Mouse (Mus musculus): ENCODE measurements around the gene Pecam1.
"Not testable (repeated sequence)": the region's sequence is repeated elsewhere in the genome, so short reads cannot be mapped to it uniquely, and the experiment has no call there.

The Pecam1 gene

GRCm38 (mm10) chr11:106750121-106750751 is at the start of gene Pecam1:
Gene Pecam1 (minus strand): TSS chr11:106750628.
- DNase-seq = peak; percentile 65

- no peak for DNase-seq
These were observed 45.3 kb upstream of the Pecam1 start for GRCm38 (mm10) chr11:106795679-106796078.

DNA sequence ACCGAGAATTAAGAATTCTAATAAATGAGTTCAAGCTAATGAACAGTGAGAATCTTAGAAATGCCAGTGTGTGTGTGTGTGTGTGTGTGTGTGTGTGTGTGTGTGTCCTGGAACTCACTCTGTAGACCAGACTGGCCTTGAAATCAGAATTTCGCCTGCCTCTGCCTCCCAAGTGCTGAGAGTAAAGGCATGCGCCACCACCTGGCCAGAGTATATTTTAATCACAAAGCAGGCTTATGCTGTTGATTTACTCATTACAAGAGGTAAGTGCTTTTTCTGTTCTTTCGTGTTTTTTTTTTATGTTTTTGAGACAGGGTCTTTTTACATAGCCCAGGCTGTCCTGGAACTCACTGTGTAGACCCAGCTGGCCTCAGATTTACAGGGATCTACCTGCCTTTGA is 43.4 kb upstream of the Pecam1 start:
- DNase-seq = peak; percentile 35

GRCm38 (mm10) chr11:106789649-106790048 is 39.2 kb upstream of the Pecam1 start:
- DNase-seq = no peak

DNA sequence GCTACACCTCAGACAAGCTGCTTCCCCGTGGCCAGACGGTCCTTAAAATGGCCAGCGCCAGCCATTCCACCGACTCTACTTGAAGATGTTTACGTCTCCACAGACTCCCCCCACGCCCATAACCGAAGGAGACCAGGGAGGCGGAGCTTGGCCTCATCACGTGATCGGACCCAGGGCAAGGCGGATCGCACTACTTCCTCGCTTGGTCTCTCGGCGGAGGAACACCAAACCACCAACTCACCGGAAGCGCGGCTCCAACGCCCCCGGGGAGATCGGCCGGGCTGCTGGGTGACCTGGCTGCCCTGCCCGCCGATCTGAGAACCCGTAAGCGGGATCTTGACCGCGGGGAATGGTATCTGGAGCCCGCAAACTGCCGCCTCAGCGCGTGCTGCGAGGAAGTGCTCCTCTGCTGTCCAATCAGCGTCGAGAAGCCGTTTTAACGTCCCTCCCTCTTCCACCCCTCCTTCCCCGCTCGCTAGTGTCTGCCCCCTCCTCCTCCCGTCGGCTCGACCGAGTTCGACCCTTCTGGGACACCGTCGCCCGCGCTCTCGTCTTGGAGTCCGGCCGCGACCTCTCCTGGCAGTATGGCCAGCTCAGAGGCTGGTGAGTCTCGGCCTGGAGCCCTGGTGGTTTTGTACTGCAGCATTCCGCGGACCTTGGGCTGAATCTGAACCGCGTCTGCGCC is 38.5 kb upstream of the Pecam1 start, which contains the start of the genes Ddx5 and Cep95:
Gene Ddx5 (minus strand): TSS at position 411 of the 685 bp plus-strand sequence.
Gene Cep95 (plus strand): TSS at position 478 of the 685 bp plus-strand sequence.
- peak; percentile 99 for DNase-seq

DNA sequence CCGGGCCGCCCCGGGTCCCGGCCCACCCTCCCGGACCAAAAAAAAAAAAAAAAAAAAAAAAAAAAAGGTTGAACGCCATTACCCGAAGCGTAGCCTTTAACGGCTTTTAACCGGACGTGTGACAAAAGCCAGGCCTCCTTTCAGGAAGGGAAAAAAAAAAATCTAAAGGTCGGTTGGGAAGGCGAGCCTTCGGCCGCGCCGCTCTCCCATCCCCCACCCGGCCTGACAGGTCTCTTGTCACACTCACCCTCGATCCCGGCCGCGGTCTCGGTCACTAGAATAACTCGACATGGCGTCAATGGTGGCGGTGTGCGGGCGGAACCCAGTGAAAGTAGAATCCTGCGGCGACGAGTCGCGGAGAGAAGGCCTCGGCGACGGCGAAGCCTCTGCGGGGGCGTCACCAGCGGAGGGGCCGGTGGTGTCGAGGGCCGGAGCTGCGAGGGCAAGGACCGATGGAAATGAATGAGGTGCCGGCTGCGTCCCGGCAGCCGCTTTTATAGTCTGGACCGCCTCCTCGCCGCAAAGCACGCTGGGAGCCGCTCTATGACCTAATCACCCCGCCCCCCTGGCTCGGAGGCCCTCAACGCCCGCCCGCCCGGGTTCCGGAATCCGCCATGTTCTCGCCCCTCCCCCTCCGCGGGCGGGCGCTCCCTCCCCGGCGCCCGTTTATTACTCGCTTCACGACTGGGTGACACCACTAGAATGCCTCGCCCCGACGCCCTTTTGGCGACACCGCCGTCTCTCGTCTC is 37.8 kb upstream of the Pecam1 start:
- peak; percentile 100 for DNase-seq

- peak; percentile 92 for DNase-seq
These were observed 37.0 kb upstream of the Pecam1 start for GRCm38 (mm10) chr11:106787131-106788025.

DNA sequence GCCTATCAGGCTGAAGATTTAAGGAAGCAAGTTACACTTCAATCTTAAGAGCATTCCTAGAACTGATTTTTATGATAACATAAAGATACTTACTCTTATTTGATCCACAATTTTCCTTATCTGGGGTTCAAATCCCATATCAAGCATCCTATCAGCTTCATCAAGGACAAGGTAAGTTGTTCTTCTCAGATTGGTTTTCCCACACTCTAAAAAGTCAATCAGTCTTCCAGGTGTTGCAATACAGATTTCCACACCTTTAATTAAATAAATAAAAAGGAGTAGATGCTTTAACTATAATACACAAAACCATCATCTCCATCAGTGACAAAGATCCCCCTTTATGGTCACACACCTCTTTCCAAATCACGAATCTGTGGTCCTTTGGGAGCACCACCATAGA is 34.6 kb upstream of the Pecam1 start:
- no peak for DNase-seq

DNA sequence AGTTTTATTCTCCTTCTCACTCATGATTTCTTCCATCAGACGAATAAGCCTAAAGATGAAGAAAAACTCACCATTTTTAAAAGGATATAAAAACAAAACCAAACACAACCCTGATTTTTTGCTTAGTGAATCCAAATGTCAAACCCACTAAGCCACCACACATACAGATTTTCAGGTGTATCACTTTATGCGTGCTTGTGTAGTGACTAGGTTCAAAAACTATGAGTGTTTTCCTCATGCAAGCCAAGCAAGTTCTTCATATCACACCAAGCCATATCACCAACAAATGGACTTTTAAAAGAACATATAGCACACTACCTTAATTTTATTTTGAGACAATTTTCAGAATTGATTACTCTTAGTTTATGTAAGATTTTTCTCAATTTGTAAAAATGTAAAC is 34.0 kb upstream of the Pecam1 start:
- DNase-seq = no peak

- no peak for DNase-seq
These were observed 32.7 kb upstream of the Pecam1 start for GRCm38 (mm10) chr11:106782841-106783764.

DNA sequence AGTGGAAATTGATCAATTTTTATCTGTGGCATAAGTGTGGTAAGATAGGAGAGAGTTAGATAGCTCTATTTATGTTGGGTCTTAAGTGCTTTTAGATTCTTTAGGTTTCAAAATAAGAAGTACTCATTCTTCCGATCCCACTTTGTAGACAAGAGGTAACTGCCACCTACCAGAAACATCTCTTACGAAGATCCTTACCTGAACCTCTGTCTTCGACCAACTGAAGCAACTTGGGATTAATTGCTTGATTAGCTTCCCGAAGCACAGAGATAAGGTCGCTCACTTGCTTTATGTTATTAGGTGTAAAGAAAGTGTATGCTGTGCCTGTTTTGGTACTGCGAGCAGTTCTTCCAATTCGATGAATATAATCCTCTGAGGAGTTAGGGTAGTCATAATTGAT is 31.8 kb upstream of the Pecam1 start:
- not testable (repeated sequence) for DNase-seq

DNA sequence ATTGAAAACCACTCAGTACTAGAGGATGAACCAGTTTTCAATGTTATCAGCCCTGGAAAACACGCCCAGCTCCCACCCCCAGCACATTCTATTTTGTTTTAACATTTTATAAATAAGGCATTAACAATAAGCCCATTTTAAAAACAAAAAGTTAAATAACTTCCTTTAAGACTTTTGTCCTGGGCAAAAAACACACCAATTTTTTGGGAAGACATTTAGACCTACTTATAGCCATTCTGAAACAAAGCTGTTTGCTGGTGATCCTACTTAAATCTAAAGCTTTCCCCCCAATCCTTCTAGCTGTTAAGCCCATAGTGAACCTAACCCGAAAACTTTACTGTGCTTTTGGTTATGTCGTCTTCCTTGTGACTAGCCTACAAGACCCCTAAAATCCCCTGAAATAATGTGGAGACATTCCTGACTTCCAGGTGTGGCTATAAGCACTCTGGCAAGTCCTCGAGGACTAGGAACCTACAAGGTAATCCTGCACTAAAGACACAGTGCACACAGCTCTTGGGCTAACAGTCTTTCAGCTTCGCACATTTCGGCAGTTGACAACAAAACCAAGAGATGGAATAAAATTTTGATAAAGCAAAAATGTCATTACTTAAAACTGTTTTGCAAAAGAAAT is 30.3 kb upstream of the Pecam1 start:
- no peak for DNase-seq

DNA sequence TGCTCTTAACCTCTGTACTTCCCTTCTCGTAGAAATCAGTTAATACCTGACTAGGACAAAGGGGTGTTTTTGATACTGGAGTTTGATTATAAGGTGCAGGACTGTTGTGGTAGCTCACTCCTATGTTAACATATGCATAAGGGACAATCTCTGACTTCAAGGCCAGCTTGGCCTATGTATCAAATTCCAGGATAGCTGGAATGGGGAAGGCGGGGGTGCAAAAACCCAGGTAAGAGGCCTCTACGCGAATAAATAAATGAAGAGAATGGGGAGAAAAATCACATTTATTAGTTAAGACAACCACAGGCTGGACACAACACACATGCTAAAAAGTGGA is 29.6 kb upstream of the Pecam1 start:
- no peak for DNase-seq

DNA sequence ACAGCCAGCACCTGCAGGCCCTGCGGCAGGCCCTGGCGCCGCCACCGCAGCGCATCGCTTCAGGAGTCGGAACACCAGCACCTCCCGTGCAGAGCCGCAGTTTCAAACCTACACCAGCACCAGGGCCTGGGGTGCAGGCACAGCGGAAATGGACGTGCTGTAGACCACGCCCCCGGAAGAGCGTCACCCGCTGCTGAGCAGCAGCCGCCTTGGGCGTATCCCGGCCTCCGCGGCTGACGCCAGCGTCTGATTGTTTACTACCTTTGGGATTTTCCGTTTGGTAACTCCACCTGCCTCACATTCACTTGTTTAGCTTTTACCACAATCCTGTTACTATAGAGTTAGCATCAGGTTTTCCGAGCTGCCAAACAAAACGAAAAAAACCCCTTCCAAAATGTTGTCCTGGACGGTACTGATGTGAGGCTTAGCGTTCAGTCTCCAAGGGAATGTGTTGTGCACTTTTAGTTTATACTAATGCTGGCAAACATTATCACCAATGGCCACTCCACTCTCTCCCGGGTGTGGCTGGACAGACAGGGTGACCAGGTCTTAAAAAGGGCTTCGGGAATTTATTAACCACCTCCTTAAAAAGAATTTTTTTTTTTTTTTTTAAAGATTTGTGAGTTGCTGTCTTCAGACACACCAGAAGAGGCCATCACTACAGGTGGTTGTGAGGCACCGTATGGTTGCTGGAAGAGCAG is 29.1 kb upstream of the Pecam1 start, which contains the start of gene Polg2:
Gene Polg2 (minus strand): TSS at position 150 of the 701 bp plus-strand sequence.
- DNase-seq = peak; percentile 94

GRCm38 (mm10) chr11:106778589-106779387 is 28.4 kb upstream of the Pecam1 start:
- DNase-seq = no peak

DNA sequence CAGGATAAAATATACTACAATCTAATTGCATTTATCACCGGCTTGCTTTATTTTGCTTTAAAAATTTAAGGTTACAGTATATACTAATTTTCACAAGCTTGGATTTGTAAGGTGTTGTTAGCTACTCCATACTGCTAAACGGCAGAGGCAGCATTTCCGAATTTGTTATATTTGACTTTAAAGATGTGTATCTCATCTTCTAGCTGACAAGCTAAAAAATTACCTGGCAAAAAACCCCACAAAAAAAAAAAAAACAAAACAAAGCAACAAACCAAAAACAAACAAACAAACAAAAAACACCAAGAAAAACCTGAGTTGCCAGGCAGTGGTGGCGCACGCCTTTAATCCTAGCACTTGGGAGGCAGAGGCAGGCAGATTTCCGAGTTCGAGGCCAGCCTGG is 27.7 kb upstream of the Pecam1 start:
- DNase-seq = no peak

DNA sequence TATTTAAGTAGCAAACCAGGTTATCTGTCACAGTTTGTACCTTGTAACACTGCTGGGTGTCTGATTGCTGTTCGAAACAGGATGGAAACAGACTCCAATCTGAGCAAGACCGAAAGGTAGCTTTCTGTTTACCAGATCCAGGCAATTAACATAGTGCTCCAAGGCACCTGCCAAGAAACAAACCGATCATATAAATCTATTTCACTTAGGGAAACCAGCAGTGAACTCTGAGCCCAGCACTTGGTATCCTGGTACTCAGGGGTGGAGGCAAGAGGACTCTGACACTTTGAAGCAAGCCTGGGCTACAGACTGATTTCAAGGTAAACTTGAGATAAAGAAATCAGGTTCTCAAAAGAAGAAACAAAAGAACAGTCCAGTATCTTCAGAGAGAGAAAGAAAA is 27.0 kb upstream of the Pecam1 start:
- DNase-seq = no peak

DNA sequence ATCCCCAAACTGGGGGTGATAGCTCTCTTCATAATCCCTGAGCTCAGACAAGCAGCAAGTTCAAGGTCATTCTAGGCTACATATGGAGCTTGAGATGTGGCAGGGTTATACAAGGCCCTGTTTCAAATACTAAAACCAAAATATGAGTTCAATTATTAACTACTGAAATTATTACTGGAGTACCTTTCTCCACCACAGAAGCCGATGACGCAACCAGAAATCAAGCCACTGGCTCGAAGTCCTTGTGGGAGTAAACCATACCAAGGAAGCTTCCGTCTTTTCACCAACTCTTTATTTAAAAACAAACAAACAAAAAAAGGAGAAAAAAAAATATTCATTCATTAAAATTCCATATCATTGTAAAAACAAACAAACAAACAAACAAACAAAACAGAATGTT is 26.5 kb upstream of the Pecam1 start:
- no peak for DNase-seq

- no peak for DNase-seq
These were observed 22.6 kb upstream of the Pecam1 start for GRCm38 (mm10) chr11:106773061-106773460.

Measured in thymus, postnatal 4 days (tissue).